Mouse (Mus musculus): ENCODE measurements around the gene Fkbp1a. TPM values are rescaled to one million over a fixed set of nuclear protein-coding genes. Genes with fewer than 3 reads are reported as not detected.
A peak's percentile ranks its signal among the peaks of the same experiment; 100 is the strongest.

The Fkbp1a gene
- polyA plus RNA-seq, 1 experiment from 2014 or later, result 586 TPM

- H3K9me3 ChIP-seq, result no peaks in the 10 kb centered on the region
- H3K27ac ChIP-seq, result peak overlapping the region; percentile 35; the same call in 1 of the 2 replicates
- H3K36me3 ChIP-seq, result peaks cover 33% of the 10 kb centered on the region
Measured at GRCm38 (mm10) chr2:151562930-151563921, 20.9 kb downstream of the Fkbp1a start.

GRCm38 (mm10) chr2:151564006-151564405 lies 21.7 kb downstream of the Fkbp1a start:
- Histone ChIP-seq H3K4me3 (replicated peaks) (no peak overlapping the region), H3K27ac (no peak overlapping the region), H3K9ac (no peak overlapping the region), H3K4me1 (0 out of 2 replicates have a peak, but pooled peaks cover 4% of the 10 kb centered on the region), H3K27me3 (replicated peaks) (no peaks in the 10 kb centered on the region), H3K4me2 (no peak overlapping the region), H3K36me3 (peaks cover 29% of the 10 kb centered on the region), H3K9me3 (no peaks in the 10 kb centered on the region)
- 79% methylated on average over 1 of the region's 1 CpGs for WGBS
- no peak for ATAC-seq (ENCODE audit: insufficient read depth, low FRiP score, low read depth)

More at GRCm38 (mm10) chr2:151562930-151563921, 20.9 kb downstream of the Fkbp1a start:
- WGBS, result 73% methylated on average over 7 of the region's 7 CpGs
- peak; percentile 82 for ATAC-seq (ENCODE audit: insufficient read depth, low FRiP score, low read depth)
- H3K4me1 ChIP-seq, result 0 out of 2 replicates have a peak, but pooled peaks cover 4% of the 10 kb centered on the region
- no peak overlapping the region for H3K9ac ChIP-seq
- no peaks in the 10 kb centered on the region for H3K27me3 ChIP-seq (replicated peaks)
- no peak overlapping the region for H3K4me3 ChIP-seq (replicated peaks)
- no peak overlapping the region for H3K4me2 ChIP-seq

- H3K4me3 ChIP-seq (replicated peaks), result no peak overlapping the region
- 54% methylated on average over 3 of the region's 3 CpGs for WGBS
- no peaks in the 10 kb centered on the region for H3K27me3 ChIP-seq (replicated peaks)
- no peak overlapping the region for H3K9ac ChIP-seq
- H3K4me2 ChIP-seq, result no peak overlapping the region
- 0 out of 2 replicates have a peak, but pooled peaks cover 4% of the 10 kb centered on the region for H3K4me1 ChIP-seq
- H3K9me3 ChIP-seq, result no peaks in the 10 kb centered on the region
- ATAC-seq (ENCODE audit: insufficient read depth, low FRiP score, low read depth), result no peak
- no peak overlapping the region for H3K27ac ChIP-seq
- peaks cover 19% of the 10 kb centered on the region for H3K36me3 ChIP-seq
Measured at GRCm38 (mm10) chr2:151564986-151565385, 22.7 kb downstream of the Fkbp1a start.

DNA sequence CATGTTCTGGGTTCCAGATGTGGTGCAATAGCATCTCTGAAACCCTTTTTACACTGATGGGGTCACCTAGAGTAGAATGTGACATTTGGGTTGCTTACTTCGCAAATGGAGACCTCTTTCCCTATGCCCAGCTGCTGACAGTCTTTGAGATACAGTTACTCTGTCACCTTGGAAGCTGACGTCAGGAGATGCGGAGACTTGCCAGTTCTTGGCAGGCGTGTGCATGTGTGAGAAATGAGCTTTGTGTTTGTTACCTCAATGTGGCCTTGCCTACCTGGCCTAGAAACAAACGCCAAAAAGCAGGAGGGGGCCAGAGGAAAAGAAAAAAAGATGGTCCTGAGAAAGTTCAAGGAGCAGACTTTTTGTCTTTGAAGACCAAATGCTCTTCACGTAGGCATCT lies 24.6 kb downstream of the Fkbp1a start:
- Histone ChIP-seq H3K4me2 (no peak overlapping the region), H3K4me1 (0 out of 2 replicates have a peak, but pooled peaks cover 4% of the 10 kb centered on the region), H3K27me3 (replicated peaks) (no peaks in the 10 kb centered on the region), H3K36me3 (peaks cover 9% of the 10 kb centered on the region; the same call in 1 of the 2 replicates), H3K27ac (no peak overlapping the region), H3K9me3 (no peaks in the 10 kb centered on the region), H3K4me3 (replicated peaks) (no peak overlapping the region), H3K9ac (no peak overlapping the region)
- 78% methylated on average over 6 of the region's 6 CpGs for WGBS
- ATAC-seq (ENCODE audit: insufficient read depth, low FRiP score, low read depth), result no peak

GRCm38 (mm10) chr2:151569452-151569851 lies 27.2 kb downstream of the Fkbp1a start:
- Histone ChIP-seq H3K4me2 (no peak overlapping the region), H3K27me3 (replicated peaks) (no peaks in the 10 kb centered on the region), H3K36me3 (peaks cover 3% of the 10 kb centered on the region; the same call in 1 of the 2 replicates), H3K9me3 (no peaks in the 10 kb centered on the region), H3K27ac (no peak overlapping the region), H3K9ac (no peak overlapping the region), H3K4me3 (replicated peaks) (no peak overlapping the region), H3K4me1 (no peaks in the 10 kb centered on the region)
- ATAC-seq (ENCODE audit: insufficient read depth, low FRiP score, low read depth), result no peak
- 83% methylated on average over 2 of the region's 2 CpGs for WGBS

DNA sequence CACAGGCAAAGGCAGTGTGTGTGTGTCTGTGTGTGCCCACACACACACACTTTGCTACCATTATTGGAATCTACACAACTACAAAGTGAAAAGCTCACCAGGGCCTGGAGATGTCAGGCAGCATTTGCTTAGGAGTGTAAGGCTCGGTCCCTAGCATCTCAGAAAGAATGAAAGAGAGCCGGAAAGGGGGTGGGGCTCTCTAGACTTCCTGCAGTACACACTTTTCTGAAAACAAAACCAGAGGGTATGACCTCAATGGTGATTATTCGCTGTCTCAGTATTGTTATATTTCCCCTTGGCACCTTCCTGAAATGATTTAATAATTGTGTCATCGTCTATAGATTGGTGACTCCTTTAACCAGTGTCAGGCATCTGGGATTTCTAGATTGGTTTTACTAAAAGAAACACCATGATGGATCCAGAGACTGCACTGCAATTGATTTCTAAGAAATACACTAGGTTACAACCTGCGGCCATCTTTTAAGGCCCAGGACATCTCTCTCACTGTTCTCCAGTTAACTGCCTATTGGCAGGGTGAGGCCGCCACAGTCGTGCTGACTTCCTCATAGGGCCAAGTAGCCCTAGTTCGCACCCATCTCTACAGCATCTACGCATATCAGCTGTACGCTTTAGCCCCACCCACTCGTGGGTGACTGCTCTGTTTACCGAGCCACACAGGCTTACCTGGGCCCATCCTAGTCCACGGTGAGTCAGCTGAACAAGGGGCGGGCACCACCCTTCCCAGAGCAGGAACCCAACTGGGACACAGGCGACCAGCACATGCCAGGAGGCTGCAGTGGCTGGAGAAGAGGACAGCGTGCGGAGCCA lies 29.8 kb downstream of the Fkbp1a start, which contains the start of gene Sdcbp2:
Gene Sdcbp2 (plus strand): TSS at position 750 of the 828 bp plus-strand sequence.
- Histone ChIP-seq H3K9me3 (no peaks in the 10 kb centered on the region), H3K4me1 (0 out of 2 replicates have a peak, but pooled peaks cover 9% of the 10 kb centered on the region), H3K9ac (no peak within 1 kb of the TSS), H3K27me3 (replicated peaks) (no peaks in the 10 kb centered on the region), H3K36me3 (no peaks in the 10 kb centered on the region), H3K4me2 (peak within 1 kb of the TSS; percentile 14), H3K27ac (peak within 1 kb of the TSS; percentile 44; the same call in 1 of the 2 replicates), H3K4me3 (replicated peaks) (0 out of 2 replicates have a peak within 1 kb of the TSS, but pooled peaks have one; percentile 3)
- ATAC-seq (ENCODE audit: insufficient read depth, low FRiP score, low read depth), result peak; percentile 89
- 64% methylated on average over 17 of the region's 17 CpGs for WGBS

DNA sequence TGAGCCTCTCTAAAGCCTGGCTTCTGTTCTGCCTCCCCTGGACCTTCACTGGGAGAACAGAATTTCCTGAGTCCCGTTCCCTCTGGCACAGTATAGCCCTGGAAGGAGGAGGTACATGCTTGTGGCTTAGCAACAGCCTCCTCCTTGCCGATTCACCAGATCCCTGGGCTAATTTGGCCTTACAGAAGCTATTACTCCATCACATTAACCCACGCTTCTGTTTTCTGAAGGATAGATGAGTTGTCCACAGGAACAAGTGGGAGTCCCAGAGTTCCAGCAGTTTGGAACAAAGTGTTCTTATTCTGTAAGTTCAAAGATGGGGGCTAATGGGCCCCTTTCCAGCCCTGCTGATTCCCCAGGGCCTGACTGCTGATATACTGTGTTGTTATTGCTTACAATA lies 31.4 kb downstream of the Fkbp1a start:
- Histone ChIP-seq H3K4me1 (0 out of 2 replicates have a peak, but pooled peaks cover 9% of the 10 kb centered on the region), H3K9me3 (no peaks in the 10 kb centered on the region), H3K27ac (no peak overlapping the region), H3K27me3 (replicated peaks) (no peaks in the 10 kb centered on the region), H3K36me3 (no peaks in the 10 kb centered on the region), H3K4me3 (replicated peaks) (no peak overlapping the region), H3K9ac (no peak overlapping the region), H3K4me2 (no peak overlapping the region)
- WGBS, result 56% methylated on average over 3 of the region's 3 CpGs
- no peak for ATAC-seq (ENCODE audit: insufficient read depth, low FRiP score, low read depth)

- H3K36me3 ChIP-seq, result no peaks in the 10 kb centered on the region
- no peak overlapping the region for H3K27ac ChIP-seq
- no peak overlapping the region for H3K4me3 ChIP-seq (replicated peaks)
- H3K4me2 ChIP-seq, result no peak overlapping the region
- H3K9me3 ChIP-seq, result no peaks in the 10 kb centered on the region
- H3K4me1 ChIP-seq, result 0 out of 2 replicates have a peak, but pooled peaks cover 9% of the 10 kb centered on the region
- no peak overlapping the region for H3K9ac ChIP-seq
- no peak for ATAC-seq (ENCODE audit: insufficient read depth, low FRiP score, low read depth)
- WGBS, result 74% methylated on average over 5 of the region's 5 CpGs
- H3K27me3 ChIP-seq (replicated peaks), result no peaks in the 10 kb centered on the region
Measured at GRCm38 (mm10) chr2:151574607-151575006, 32.3 kb downstream of the Fkbp1a start.

DNA sequence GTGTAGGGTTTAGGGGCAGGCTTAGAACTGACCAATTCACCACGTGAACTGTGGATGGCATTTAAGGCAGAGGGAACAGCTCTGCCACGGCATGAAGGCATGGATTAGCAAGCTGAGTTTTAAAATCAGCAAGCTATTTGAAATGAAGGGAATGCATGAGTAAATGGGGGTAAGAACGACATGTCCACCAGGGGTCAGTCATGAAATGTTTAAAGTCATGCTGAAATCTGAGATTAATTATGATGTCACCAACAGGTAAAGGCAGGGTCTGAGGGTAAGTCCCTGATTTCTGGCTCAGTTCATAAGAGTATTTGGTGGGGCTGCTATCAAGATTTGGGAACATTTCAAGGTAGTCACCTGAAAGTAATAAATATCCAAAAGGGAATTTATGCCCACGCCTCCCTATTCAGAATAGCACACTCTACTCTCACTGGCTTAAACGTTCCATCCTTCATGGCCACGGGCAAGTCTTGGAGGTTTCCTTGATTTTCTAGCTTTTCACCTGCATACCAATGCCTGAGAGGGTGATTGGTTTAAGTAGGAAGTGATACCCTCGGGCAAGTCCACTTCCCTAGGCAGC lies 32.9 kb downstream of the Fkbp1a start:
- H3K4me1 ChIP-seq, result 0 out of 2 replicates have a peak, but pooled peaks cover 9% of the 10 kb centered on the region
- no peak for ATAC-seq (ENCODE audit: insufficient read depth, low FRiP score, low read depth)
- peak overlapping the region; percentile 89 for H3K4me2 ChIP-seq
- H3K27ac ChIP-seq, result peak overlapping the region; percentile 70; the same call in 1 of the 2 replicates
- WGBS, result 26% methylated on average over 7 of the region's 7 CpGs
- H3K27me3 ChIP-seq (replicated peaks), result no peaks in the 10 kb centered on the region
- H3K36me3 ChIP-seq, result no peaks in the 10 kb centered on the region
- H3K9ac ChIP-seq, result no peak overlapping the region
- H3K9me3 ChIP-seq, result no peaks in the 10 kb centered on the region
- peak overlapping the region; percentile 44 for H3K4me3 ChIP-seq (replicated peaks)

GRCm38 (mm10) chr2:151575699-151576389 lies 33.6 kb downstream of the Fkbp1a start:
- Histone ChIP-seq H3K9ac (0 out of 2 replicates have a peak overlapping the region, but pooled peaks have one; percentile 11), H3K27me3 (replicated peaks) (no peaks in the 10 kb centered on the region), H3K36me3 (no peaks in the 10 kb centered on the region), H3K4me1 (0 out of 2 replicates have a peak, but pooled peaks cover 9% of the 10 kb centered on the region), H3K4me3 (replicated peaks) (peak overlapping the region; percentile 44), H3K4me2 (peak overlapping the region; percentile 89), H3K9me3 (no peaks in the 10 kb centered on the region), H3K27ac (peak overlapping the region; percentile 70)
- WGBS, result 2% methylated on average over 38 of the region's 38 CpGs
- ATAC-seq (ENCODE audit: insufficient read depth, low FRiP score, low read depth), result peak; percentile 82

All from stomach, embryonic 15.5 days (tissue).